Mouse (Mus musculus) stomach, postnatal 0 days (tissue): ENCODE measurements around the gene Tmem150c. TPM values are rescaled to one million over a fixed set of nuclear protein-coding genes. Genes with fewer than 3 reads are reported as not detected.

Source experiments
- ATAC-seq: fragments of 200-750 bp; cut with Nextera tagmentation; 2 replicates; pipeline ENCODE4 v1.8.0; 2017; ENCODE audit not compliant: low FRiP score, low TSS enrichment
- DNase-seq: peaks from one replicate; pipeline ENCODE4 v3.0.0-alpha.2; 2016; ENCODE audit warnings: low spot score
- H3K27ac ChIP-seq: fragments of 300-500 bp; sonication (generic); replicated peaks from 2 replicates; pipeline ENCODE4 v1.5.1; 2014; ENCODE audit warnings: mild to moderate bottlenecking, control low read depth
- H3K27me3 ChIP-seq: fragments of 300-500 bp; sonication (generic); 2 replicates; pipeline ENCODE4 v1.6.1; 2014; ENCODE audit warnings: low read length; ENCODE audit not compliant: control insufficient read depth, insufficient read depth
- H3K36me3 ChIP-seq: fragments of 300-500 bp; sonication (generic); 2 replicates; pipeline ENCODE4 v1.6.1; 2014; ENCODE audit warnings: low read length, mixed read lengths; ENCODE audit not compliant: control insufficient read depth, insufficient read depth
- H3K4me1 ChIP-seq: fragments of 300-500 bp; sonication (generic); replicated peaks from 2 replicates; pipeline ENCODE4 v1.6.1; 2014; ENCODE audit warnings: antibody characterized with exemption; ENCODE audit not compliant: control insufficient read depth, insufficient read depth
- H3K4me2 ChIP-seq: fragments of 300-500 bp; sonication (generic); replicated peaks from 2 replicates; pipeline ENCODE4 v1.6.1; 2014; ENCODE audit warnings: low read depth, mild to moderate bottlenecking, control low read depth, moderate library complexity
- H3K4me3 ChIP-seq: fragments of 300-500 bp; sonication (generic); 2 replicates; pipeline ENCODE4 v1.5.1; 2014; ENCODE audit warnings: low read depth, low read length, control low read depth
- H3K9ac ChIP-seq: fragments of 300-500 bp; sonication (generic); 2 replicates; pipeline ENCODE4 v1.6.1; 2014; ENCODE audit warnings: mild to moderate bottlenecking, low read length, control low read depth, mixed read lengths
- H3K9me3 ChIP-seq: fragments of 300-500 bp; sonication (generic); 2 replicates; pipeline ENCODE4 v1.6.1; 2016; ENCODE audit warnings: low read length; ENCODE audit not compliant: control insufficient read depth
- CTCF ChIP-seq: IDR thresholded peaks from 2 replicates; pipeline ENCODE4 v1.5.1; 2016; ENCODE audit warnings: antibody characterized with exemption, low read depth, mild to moderate bottlenecking, moderate library complexity
- EP300 ChIP-seq: optimal IDR thresholded peaks from 2 replicates; pipeline ENCODE3; 2016; ENCODE audit warnings: antibody characterized with exemption
- WGBS: fragments of 180-500 bp; shearing (Covaris S2); extraction: QIAGEN DNeasy Blood & Tissue Kit; methylation state at CpG from one replicate; pipeline ENCODE4 v1.1.7; 2014; 5-methylcytosine and 5-hydroxymethylcytosine counted together
- polyA plus RNA-seq: library from polyadenylated mRNA; unstranded; fragments of >200 nt; fragmentation: Nextera tagmentation; extraction: Ambion mirVana; gene quantifications from 2 replicates; pipeline ENCODE4 v1.2.1, GENCODE M21; 2015

Gene Tmem150c
- polyA plus RNA-seq, 1 experiment from 2014 or later = 2.4 TPM

GRCm38 (mm10) chr5:100052728-100053127, 106.9 kb downstream of the Tmem150c start:
- H3K36me3 ChIP-seq = no peaks in the 10 kb centered on the region; the same call in 1 of the 2 replicates
- H3K9me3 ChIP-seq = no peaks in the 10 kb centered on the region
- H3K4me3 ChIP-seq = no peak overlapping the region
- 85% methylated on average over 7 of the region's 7 CpGs for WGBS
- ATAC-seq (no peak), DNase-seq (no peak)
- H3K9ac ChIP-seq = no peak overlapping the region
- no peaks in the 10 kb centered on the region; the same call in 1 of the 2 replicates for H3K4me1 ChIP-seq
- H3K27me3 ChIP-seq = no peaks in the 10 kb centered on the region
- H3K4me2 ChIP-seq = no peak overlapping the region
- no peak overlapping the region for H3K27ac ChIP-seq
- TF ChIP-seq EP300 (no peak), CTCF (no peak)

DNA sequence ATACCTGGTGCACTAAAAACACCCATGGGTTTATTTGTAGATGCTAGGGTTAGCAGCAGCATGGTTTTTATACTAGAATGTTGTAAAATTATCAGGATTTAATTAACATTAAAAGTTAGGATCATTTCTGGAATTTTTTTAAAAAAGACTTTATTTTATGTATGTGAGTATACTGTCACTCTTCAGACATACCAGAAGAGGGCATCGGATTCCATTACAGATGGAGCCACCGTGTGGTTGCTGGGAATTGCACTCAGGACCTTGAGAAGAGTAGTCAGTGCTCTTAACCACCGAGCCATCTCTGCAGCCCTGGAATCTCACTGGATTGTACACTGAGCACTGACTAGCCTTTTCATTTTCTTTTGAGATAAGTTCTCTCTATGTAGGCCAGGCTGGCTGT, 109.7 kb downstream of the Tmem150c start:
- Histone ChIP-seq H3K36me3 (no peaks in the 10 kb centered on the region; the same call in 1 of the 2 replicates), H3K9me3 (no peaks in the 10 kb centered on the region), H3K27ac (no peak overlapping the region), H3K4me1 (no peaks in the 10 kb centered on the region), H3K4me2 (no peak overlapping the region), H3K27me3 (no peaks in the 10 kb centered on the region), H3K9ac (no peak overlapping the region), H3K4me3 (no peak overlapping the region)
- DNase-seq (no peak), ATAC-seq (no peak)
- TF ChIP-seq CTCF (peak; percentile 32; the same call in 1 of the 2 replicates), EP300 (no peak)
- WGBS = 94% methylated on average over 3 of the region's 3 CpGs

GRCm38 (mm10) chr5:100047871-100048270, 111.7 kb downstream of the Tmem150c start:
- H3K4me1 ChIP-seq = peaks cover 2% of the 10 kb centered on the region; the same call in 1 of the 2 replicates
- no peaks in the 10 kb centered on the region for H3K27me3 ChIP-seq
- WGBS = 42% methylated on average over 7 of the region's 7 CpGs
- peak overlapping the region; percentile 24; the same call in 1 of the 2 replicates for H3K27ac ChIP-seq
- peak; percentile 58 for DNase-seq
- no peak overlapping the region for H3K9ac ChIP-seq
- H3K9me3 ChIP-seq = no peaks in the 10 kb centered on the region
- ATAC-seq = peak; percentile 69
- no peaks in the 10 kb centered on the region; the same call in 1 of the 2 replicates for H3K36me3 ChIP-seq
- H3K4me2 ChIP-seq = no peak overlapping the region
- TF ChIP-seq CTCF (no peak), EP300 (no peak)
- H3K4me3 ChIP-seq = no peak overlapping the region

- Histone ChIP-seq H3K9ac (no peak overlapping the region), H3K27ac (0 out of 2 replicates have a peak overlapping the region, but pooled peaks have one; percentile 24), H3K27me3 (no peaks in the 10 kb centered on the region), H3K9me3 (no peaks in the 10 kb centered on the region), H3K36me3 (no peaks in the 10 kb centered on the region; the same call in 1 of the 2 replicates), H3K4me3 (no peak overlapping the region), H3K4me1 (peaks cover 2% of the 10 kb centered on the region; the same call in 1 of the 2 replicates), H3K4me2 (no peak overlapping the region)
- no peak for ATAC-seq
- 55% methylated on average over 8 of the region's 8 CpGs for WGBS
- TF ChIP-seq CTCF (no peak), EP300 (no peak)
- DNase-seq = no peak
Observed at GRCm38 (mm10) chr5:100047143-100047640, 112.4 kb downstream of the Tmem150c start.

GRCm38 (mm10) chr5:100046096-100046495, 113.5 kb downstream of the Tmem150c start:
- H3K4me1 ChIP-seq = peaks cover 2% of the 10 kb centered on the region; the same call in 1 of the 2 replicates
- 85% methylated on average over 3 of the region's 3 CpGs for WGBS
- no peak for ATAC-seq
- no peaks in the 10 kb centered on the region for H3K9me3 ChIP-seq
- no peaks in the 10 kb centered on the region for H3K27me3 ChIP-seq
- H3K4me3 ChIP-seq = no peak overlapping the region
- no peaks in the 10 kb centered on the region for H3K36me3 ChIP-seq
- no peak overlapping the region for H3K4me2 ChIP-seq
- no peak for DNase-seq
- TF ChIP-seq CTCF = no peak
- TF ChIP-seq EP300 = no peak
- H3K27ac ChIP-seq = no peak overlapping the region
- no peak overlapping the region for H3K9ac ChIP-seq

DNA sequence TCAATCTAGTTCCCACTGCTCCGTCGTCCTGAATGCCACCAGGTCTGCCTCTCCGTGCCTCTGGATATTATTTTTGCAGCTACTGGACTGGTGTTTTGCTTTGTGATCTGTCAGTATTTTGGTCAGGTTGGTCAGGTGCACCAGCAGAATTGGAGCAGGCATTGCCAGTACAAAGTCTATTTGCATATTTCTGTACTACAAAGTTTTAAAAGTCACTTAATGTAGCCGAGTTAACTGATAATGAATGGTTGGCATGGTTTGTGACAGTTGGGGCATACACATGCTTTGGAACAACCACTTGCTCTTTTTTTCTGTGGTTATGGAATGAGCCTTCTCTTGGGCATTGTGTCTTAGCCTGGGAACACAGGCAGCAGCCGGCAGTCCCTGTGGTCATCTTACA, 115.0 kb downstream of the Tmem150c start:
- H3K27me3 ChIP-seq = no peaks in the 10 kb centered on the region
- TF ChIP-seq CTCF = no peak
- TF ChIP-seq EP300 = no peak
- no peak overlapping the region for H3K4me3 ChIP-seq
- no peak for DNase-seq
- no peak overlapping the region for H3K9ac ChIP-seq
- H3K9me3 ChIP-seq = no peaks in the 10 kb centered on the region
- no peak overlapping the region for H3K4me2 ChIP-seq
- H3K4me1 ChIP-seq = peaks cover 2% of the 10 kb centered on the region; the same call in 1 of the 2 replicates
- WGBS = 65% methylated on average over 5 of the region's 5 CpGs
- H3K36me3 ChIP-seq = no peaks in the 10 kb centered on the region
- H3K27ac ChIP-seq = no peak overlapping the region
- ATAC-seq = no peak
